Mouse (Mus musculus): ENCODE results near the gene 2300002M23Rik. TPM values are rescaled to one million over a fixed set of nuclear protein-coding genes. Genes with fewer than 3 reads are reported as not detected.

Gene 2300002M23Rik
- polyA plus RNA-seq, 1 experiment from 2014 or later, result not detected

GRCm38 (mm10) chr17:35601249-35601648 is 34.0 kb downstream of the 2300002M23Rik start, which contains the start of gene Sfta2:
Gene Sfta2 (plus strand): TSS chr17:35601549.
- no peaks in the 10 kb centered on the region for H3K9me3 ChIP-seq (ENCODE audit: control insufficient read depth, low read length)
- WGBS, result 66% methylated on average over 2 of the region's 2 CpGs
- no peak within 1 kb of the TSS for H3K27ac ChIP-seq (replicated peaks; ENCODE audit: low read depth, low read length)
- ATAC-seq (ENCODE audit: insufficient number of reproducible peaks, low FRiP score, low TSS enrichment, low read depth) (no peak), DNase-seq (ENCODE audit: low spot score) (no peak)
- no peak within 1 kb of the TSS for H3K9ac ChIP-seq (ENCODE audit: low read length)
- H3K27me3 ChIP-seq (ENCODE audit: control insufficient read depth, insufficient read depth, low read length), result no peaks in the 10 kb centered on the region
- H3K4me1 ChIP-seq (ENCODE audit: control insufficient read depth, insufficient read depth, low read length), result no peaks in the 10 kb centered on the region
- H3K36me3 ChIP-seq (ENCODE audit: control insufficient read depth, insufficient read depth, low read length), result no peaks in the 10 kb centered on the region
- H3K4me3 ChIP-seq (ENCODE audit: low read depth, low read length), result no peak within 1 kb of the TSS
- H3K4me2 ChIP-seq (ENCODE audit: low read depth, severe bottlenecking), result no peak within 1 kb of the TSS

- Histone ChIP-seq H3K4me1 (ENCODE audit: control insufficient read depth, insufficient read depth, low read length) (no peaks in the 10 kb centered on the region), H3K4me3 (ENCODE audit: low read depth, low read length) (no peak overlapping the region), H3K36me3 (ENCODE audit: control insufficient read depth, insufficient read depth, low read length) (no peaks in the 10 kb centered on the region), H3K9me3 (ENCODE audit: control insufficient read depth, low read length) (no peaks in the 10 kb centered on the region), H3K27ac (replicated peaks; ENCODE audit: low read depth, low read length) (no peak overlapping the region), H3K27me3 (ENCODE audit: control insufficient read depth, insufficient read depth, low read length) (no peaks in the 10 kb centered on the region), H3K4me2 (ENCODE audit: low read depth, severe bottlenecking) (no peak overlapping the region), H3K9ac (ENCODE audit: low read length) (no peak overlapping the region)
- 59% methylated on average over 8 of the region's 8 CpGs for WGBS
- ATAC-seq (ENCODE audit: insufficient number of reproducible peaks, low FRiP score, low TSS enrichment, low read depth) (no peak), DNase-seq (ENCODE audit: low spot score) (no peak)
Measured at GRCm38 (mm10) chr17:35601736-35602354, 34.6 kb downstream of the 2300002M23Rik start.

- H3K9me3 ChIP-seq (ENCODE audit: control insufficient read depth, low read length), result no peaks in the 10 kb centered on the region
- H3K9ac ChIP-seq (ENCODE audit: low read length), result no peak overlapping the region
- H3K4me2 ChIP-seq (ENCODE audit: low read depth, severe bottlenecking), result no peak overlapping the region
- no peak overlapping the region for H3K4me3 ChIP-seq (ENCODE audit: low read depth, low read length)
- no peaks in the 10 kb centered on the region for H3K36me3 ChIP-seq (ENCODE audit: control insufficient read depth, insufficient read depth, low read length)
- H3K27me3 ChIP-seq (ENCODE audit: control insufficient read depth, insufficient read depth, low read length), result no peaks in the 10 kb centered on the region
- ATAC-seq (ENCODE audit: insufficient number of reproducible peaks, low FRiP score, low TSS enrichment, low read depth), result no peak
- DNase-seq (ENCODE audit: low spot score), result no peak
- H3K4me1 ChIP-seq (ENCODE audit: control insufficient read depth, insufficient read depth, low read length), result no peaks in the 10 kb centered on the region
- H3K27ac ChIP-seq (replicated peaks; ENCODE audit: low read depth, low read length), result no peak overlapping the region
- WGBS, result 75% methylated on average over 4 of the region's 4 CpGs
Measured at GRCm38 (mm10) chr17:35617127-35617526, 49.9 kb downstream of the 2300002M23Rik start.

Other genes starting within 250 kb of the 2300002M23Rik start
- not detected in 2 replicates for gene H2-Q1, start 247.0 kb upstream of the 2300002M23Rik start, polyA plus RNA-seq (2014; fragmentation: Nextera tagmentation; extraction: Ambion mirVana)
- 0.16 and 0.31 TPM in 2 replicates for gene H2-Q2, start 225.2 kb upstream of the 2300002M23Rik start, polyA plus RNA-seq (2014; fragmentation: Nextera tagmentation; extraction: Ambion mirVana)
- 3.6 and 4.0 TPM in 2 replicates for gene H2-Q4, start 187.8 kb upstream of the 2300002M23Rik start, polyA plus RNA-seq (2014; fragmentation: Nextera tagmentation; extraction: Ambion mirVana)
- gene H2-Q6, start 142.6 kb upstream of the 2300002M23Rik start, polyA plus RNA-seq (2014; fragmentation: Nextera tagmentation; extraction: Ambion mirVana), result 2.5 and 3.1 TPM in 2 replicates
- gene H2-Q7, start 128.3 kb upstream of the 2300002M23Rik start, polyA plus RNA-seq (2014; fragmentation: Nextera tagmentation; extraction: Ambion mirVana), result 23.3 and 25.7 TPM in 2 replicates
- 0.26 and 0.72 TPM in 2 replicates for gene H2-Q10, start 97.4 kb upstream of the 2300002M23Rik start, polyA plus RNA-seq (2014; fragmentation: Nextera tagmentation; extraction: Ambion mirVana)
- gene Pou5f1, start 61.4 kb upstream of the 2300002M23Rik start, polyA plus RNA-seq (2014; fragmentation: Nextera tagmentation; extraction: Ambion mirVana), result 0.11 TPM in 1 of 2 replicates, not detected in the other
- 53.9 and 65.0 TPM in 2 replicates for gene Tcf19, start 50.6 kb upstream of the 2300002M23Rik start, polyA plus RNA-seq (2014; fragmentation: Nextera tagmentation; extraction: Ambion mirVana)
- gene Cchcr1, start 50.4 kb upstream of the 2300002M23Rik start, polyA plus RNA-seq (2014; fragmentation: Nextera tagmentation; extraction: Ambion mirVana), result 13.2 and 13.6 TPM in 2 replicates
- gene Psors1c2, start 34.2 kb upstream of the 2300002M23Rik start, polyA plus RNA-seq (2014; fragmentation: Nextera tagmentation; extraction: Ambion mirVana), result 0.72 and 1.1 TPM in 2 replicates
- gene Cdsn, start 15.3 kb upstream of the 2300002M23Rik start, polyA plus RNA-seq (2014; fragmentation: Nextera tagmentation; extraction: Ambion mirVana), result not detected in 2 replicates
- gene Sfta2, start 34.1 kb downstream of the 2300002M23Rik start, polyA plus RNA-seq (2014; fragmentation: Nextera tagmentation; extraction: Ambion mirVana), result not detected in 2 replicates
- gene Gm9573, start 59.2 kb downstream of the 2300002M23Rik start, polyA plus RNA-seq (2014; fragmentation: Nextera tagmentation; extraction: Ambion mirVana), result not detected in 2 replicates
- not detected in 2 replicates for gene Mucl3, start 76.2 kb downstream of the 2300002M23Rik start, polyA plus RNA-seq (2014; fragmentation: Nextera tagmentation; extraction: Ambion mirVana)
- gene Vars2, start 100.1 kb downstream of the 2300002M23Rik start, polyA plus RNA-seq (2014; fragmentation: Nextera tagmentation; extraction: Ambion mirVana), result 17.6 and 17.9 TPM in 2 replicates
- 56.7 and 57.0 TPM in 2 replicates for gene Gtf2h4, start 106.3 kb downstream of the 2300002M23Rik start, polyA plus RNA-seq (2014; fragmentation: Nextera tagmentation; extraction: Ambion mirVana)
- 14.7 and 17.6 TPM in 2 replicates for gene Ddr1, start 137.2 kb downstream of the 2300002M23Rik start, polyA plus RNA-seq (2014; fragmentation: Nextera tagmentation; extraction: Ambion mirVana)